Mouse (Mus musculus) lung, adult 2 months (tissue): ENCODE measurements around the gene 1700024B05Rik.
"Not testable (repeated sequence)": the region's sequence is repeated elsewhere in the genome, so short reads cannot be mapped to it uniquely, and the experiment has no call there.

ENCODE experiments used
- CTCF ChIP-seq: fragments of 200-500 bp; IDR thresholded peaks from 2 replicates; pipeline ENCODE4 v1.5.1; 2011; ENCODE audit warnings: mild to moderate bottlenecking, low read length, control low read depth; ENCODE audit not compliant: insufficient read depth
- POLR2A ChIP-seq: fragments of 200-500 bp; IDR thresholded peaks from 2 replicates; pipeline ENCODE4 v1.6.1; 2011; ENCODE audit warnings: low read depth, mild to moderate bottlenecking, control low read depth, low read length, borderline replicate concordance; ENCODE audit errors: extremely low read depth

DNA sequence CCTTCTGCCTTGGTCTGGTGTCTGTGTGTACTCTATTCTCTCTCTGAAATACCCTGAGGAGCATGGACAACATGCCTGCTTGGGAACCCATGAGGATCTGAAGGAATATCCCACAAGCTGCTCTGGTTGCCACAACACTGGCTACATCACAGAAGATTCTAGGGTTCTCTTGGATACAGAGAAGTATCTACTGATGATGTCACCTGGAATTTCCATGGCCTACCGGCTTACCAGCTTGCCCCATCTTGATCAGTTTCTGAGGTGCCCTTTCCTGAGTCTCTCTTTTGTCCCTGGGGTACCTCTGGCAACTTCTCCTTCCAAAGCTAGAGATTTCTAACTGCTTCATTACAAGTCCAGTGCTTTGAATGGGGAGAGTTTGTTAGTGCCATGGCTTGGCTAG, 24.0 kb downstream of the 1700024B05Rik start, which contains the start of gene Gm6401:
- TF ChIP-seq CTCF, POLR2A: not testable (repeated sequence)
